Mouse (Mus musculus): ENCODE results near the gene Adamts20. TPM values are rescaled to one million over a fixed set of nuclear protein-coding genes. Genes with fewer than 3 reads are reported as not detected.
A peak's percentile ranks its signal among the peaks of the same experiment; 100 is the strongest.

Gene Adamts20
- polyA plus RNA-seq, 1 experiment, result 1.1 TPM

GRCm38 (mm10) chr15:94309689-94310088 lies 155.5 kb downstream of the Adamts20 start:
- WGBS, result 88% methylated on average over 7 of the region's 7 CpGs
- TF ChIP-seq CTCF (IDR thresholded peaks at IDR 0.05; ENCODE audit: insufficient read depth, low read length), result no peak
- TF ChIP-seq POLR2A (IDR thresholded peaks at IDR 0.05; ENCODE audit: borderline replicate concordance, extremely low read depth, low read depth, low read length), result no peak
- H3K4me1 ChIP-seq (ENCODE audit: control insufficient read depth, insufficient read depth, low read length), result no peaks in the 10 kb centered on the region
- H3K4me3 ChIP-seq (replicated peaks; ENCODE audit: extremely low read depth, low read depth, low read length), result no peak overlapping the region
- no peak for DNase-seq

GRCm38 (mm10) chr15:94307888-94308287 lies 157.3 kb downstream of the Adamts20 start:
- Histone ChIP-seq H3K4me3 (replicated peaks; ENCODE audit: extremely low read depth, low read depth, low read length) (no peak overlapping the region), H3K4me1 (ENCODE audit: control insufficient read depth, insufficient read depth, low read length) (no peaks in the 10 kb centered on the region)
- no peak for DNase-seq
- no peak for TF ChIP-seq POLR2A (IDR thresholded peaks at IDR 0.05; ENCODE audit: borderline replicate concordance, extremely low read depth, low read depth, low read length)
- TF ChIP-seq CTCF (IDR thresholded peaks at IDR 0.05; ENCODE audit: insufficient read depth, low read length), result no peak
- WGBS, result 47% methylated on average over 9 of the region's 9 CpGs

GRCm38 (mm10) chr15:94303151-94303550 lies 162.1 kb downstream of the Adamts20 start:
- WGBS, result 67% methylated on average over 3 of the region's 3 CpGs
- Histone ChIP-seq H3K4me3 (replicated peaks; ENCODE audit: extremely low read depth, low read depth, low read length) (no peak overlapping the region), H3K4me1 (ENCODE audit: control insufficient read depth, insufficient read depth, low read length) (no peaks in the 10 kb centered on the region)
- no peak for DNase-seq
- TF ChIP-seq CTCF (IDR thresholded peaks at IDR 0.05; ENCODE audit: insufficient read depth, low read length) (no peak), POLR2A (IDR thresholded peaks at IDR 0.05; ENCODE audit: borderline replicate concordance, extremely low read depth, low read depth, low read length) (no peak)

- 70% methylated on average over 4 of the region's 4 CpGs for WGBS
- TF ChIP-seq CTCF (IDR thresholded peaks at IDR 0.05; ENCODE audit: insufficient read depth, low read length), result no peak
- no peak for TF ChIP-seq POLR2A (IDR thresholded peaks at IDR 0.05; ENCODE audit: borderline replicate concordance, extremely low read depth, low read depth, low read length)
- no peak for DNase-seq
- H3K4me3 ChIP-seq (replicated peaks; ENCODE audit: extremely low read depth, low read depth, low read length), result no peak overlapping the region
- no peaks in the 10 kb centered on the region for H3K4me1 ChIP-seq (ENCODE audit: control insufficient read depth, insufficient read depth, low read length)
These were observed 171.1 kb downstream of the Adamts20 start for GRCm38 (mm10) chr15:94294084-94294483.

- TF ChIP-seq CTCF (IDR thresholded peaks at IDR 0.05; ENCODE audit: insufficient read depth, low read length), result no peak
- no peak for TF ChIP-seq POLR2A (IDR thresholded peaks at IDR 0.05; ENCODE audit: borderline replicate concordance, extremely low read depth, low read depth, low read length)
- no peak for DNase-seq
- WGBS, result 82% methylated on average over 2 of the region's 2 CpGs
These were observed 177.2 kb downstream of the Adamts20 start for GRCm38 (mm10) chr15:94288015-94288414.

GRCm38 (mm10) chr15:94287495-94287894 lies 177.7 kb downstream of the Adamts20 start:
- Histone ChIP-seq H3K4me3 (replicated peaks; ENCODE audit: extremely low read depth, low read depth, low read length) (no peak overlapping the region), H3K4me1 (ENCODE audit: control insufficient read depth, insufficient read depth, low read length) (no peaks in the 10 kb centered on the region)
- no peak for TF ChIP-seq CTCF (IDR thresholded peaks at IDR 0.05; ENCODE audit: insufficient read depth, low read length)
- no peak for TF ChIP-seq POLR2A (IDR thresholded peaks at IDR 0.05; ENCODE audit: borderline replicate concordance, extremely low read depth, low read depth, low read length)
- WGBS, result 69% methylated on average over 3 of the region's 3 CpGs
- DNase-seq, result no peak

More at GRCm38 (mm10) chr15:94288015-94288414, 177.2 kb downstream of the Adamts20 start:
- no peaks in the 10 kb centered on the region for H3K4me1 ChIP-seq (ENCODE audit: control insufficient read depth, insufficient read depth, low read length)
- no peak overlapping the region for H3K4me3 ChIP-seq (replicated peaks; ENCODE audit: extremely low read depth, low read depth, low read length)

GRCm38 (mm10) chr15:94276418-94276817 lies 188.8 kb downstream of the Adamts20 start:
- no peak for DNase-seq
- no peaks in the 10 kb centered on the region for H3K4me1 ChIP-seq (ENCODE audit: control insufficient read depth, insufficient read depth, low read length)
- WGBS, result 60% methylated on average over 8 of the region's 8 CpGs
- H3K4me3 ChIP-seq (replicated peaks; ENCODE audit: extremely low read depth, low read depth, low read length), result no peak overlapping the region
- TF ChIP-seq POLR2A (IDR thresholded peaks at IDR 0.05; ENCODE audit: borderline replicate concordance, extremely low read depth, low read depth, low read length) (no peak), CTCF (IDR thresholded peaks at IDR 0.05; ENCODE audit: insufficient read depth, low read length) (no peak)

GRCm38 (mm10) chr15:94265630-94266029 lies 199.6 kb downstream of the Adamts20 start:
- Histone ChIP-seq H3K4me1 (ENCODE audit: control insufficient read depth, insufficient read depth, low read length) (no peaks in the 10 kb centered on the region), H3K4me3 (replicated peaks; ENCODE audit: extremely low read depth, low read depth, low read length) (no peak overlapping the region)
- WGBS, result 21% methylated on average over 10 of the region's 10 CpGs
- TF ChIP-seq CTCF (IDR thresholded peaks at IDR 0.05; ENCODE audit: insufficient read depth, low read length) (peak; percentile 95), POLR2A (IDR thresholded peaks at IDR 0.05; ENCODE audit: borderline replicate concordance, extremely low read depth, low read depth, low read length) (0 out of 2 replicates have a peak, but pooled peaks have one; percentile 9)
- peak; percentile 80 for DNase-seq

GRCm38 (mm10) chr15:94264497-94264879 lies 200.7 kb downstream of the Adamts20 start:
- Histone ChIP-seq H3K4me1 (ENCODE audit: control insufficient read depth, insufficient read depth, low read length) (no peaks in the 10 kb centered on the region), H3K4me3 (replicated peaks; ENCODE audit: extremely low read depth, low read depth, low read length) (no peak overlapping the region)
- DNase-seq, result no peak
- WGBS, result 68% methylated on average over 6 of the region's 6 CpGs
- no peak for TF ChIP-seq POLR2A (IDR thresholded peaks at IDR 0.05; ENCODE audit: borderline replicate concordance, extremely low read depth, low read depth, low read length)
- TF ChIP-seq CTCF (IDR thresholded peaks at IDR 0.05; ENCODE audit: insufficient read depth, low read length), result no peak

- no peak for DNase-seq
- 36% methylated on average over 8 of the region's 8 CpGs for WGBS
- TF ChIP-seq POLR2A (IDR thresholded peaks at IDR 0.05; ENCODE audit: borderline replicate concordance, extremely low read depth, low read depth, low read length), result no peak
- TF ChIP-seq CTCF (IDR thresholded peaks at IDR 0.05; ENCODE audit: insufficient read depth, low read length), result no peak
- Histone ChIP-seq H3K4me3 (replicated peaks; ENCODE audit: extremely low read depth, low read depth, low read length) (no peak overlapping the region), H3K4me1 (ENCODE audit: control insufficient read depth, insufficient read depth, low read length) (no peaks in the 10 kb centered on the region)
These were observed 201.2 kb downstream of the Adamts20 start for GRCm38 (mm10) chr15:94263866-94264496.

All from lung, adult 2 months (tissue).